Mouse (Mus musculus): ENCODE data around the gene Naa40.

- no peak for TF ChIP-seq GATA1 (IDR thresholded peaks at IDR 0.05; ENCODE audit: borderline replicate concordance, low read length)
- TF ChIP-seq FLI1 (IDR thresholded peaks at IDR 0.05; ENCODE audit: low read length), result no peak
These were observed 5.0 kb upstream of the Naa40 start for GRCm38 (mm10) chr19:7246021-7246420.
